Mouse (Mus musculus) heart, postnatal 0 days (tissue): ENCODE measurements around the gene Ankrd44. TPM values are rescaled to one million over a fixed set of nuclear protein-coding genes. Genes with fewer than 3 reads are reported as not detected.

Experiments
- ATAC-seq: fragments of 200-750 bp; cut with Nextera tagmentation; 2 replicates; pipeline ENCODE4 v1.8.0; 2017; ENCODE audit warnings: low read depth, moderate number of reproducible peaks, moderate library complexity; ENCODE audit not compliant: insufficient read depth
- DNase-seq: peaks from one replicate; pipeline ENCODE4 v3.0.0-alpha.2; 2016; ENCODE audit warnings: low spot score
- H3K27ac ChIP-seq: fragments of 300-500 bp; sonication (generic); 2 replicates; pipeline ENCODE4 v1.5.1; 2014; ENCODE audit warnings: low read depth, mild to moderate bottlenecking
- H3K27me3 ChIP-seq: fragments of 300-500 bp; sonication (generic); 2 replicates; pipeline ENCODE4 v1.6.1; 2014; ENCODE audit warnings: low read length, mixed read lengths; ENCODE audit not compliant: control insufficient read depth, insufficient read depth
- H3K36me3 ChIP-seq: fragments of 300-500 bp; sonication (generic); replicated peaks from 2 replicates; pipeline ENCODE4 v1.6.1; 2014; ENCODE audit warnings: low read length, mixed read lengths; ENCODE audit not compliant: control insufficient read depth, insufficient read depth
- H3K4me1 ChIP-seq: fragments of 300-500 bp; sonication (generic); 2 replicates; pipeline ENCODE4 v1.6.1; 2014; ENCODE audit warnings: antibody characterized with exemption; ENCODE audit not compliant: control insufficient read depth, insufficient read depth
- H3K4me2 ChIP-seq: fragments of 300-500 bp; sonication (generic); 2 replicates; pipeline ENCODE4 v1.6.1; 2014; ENCODE audit warnings: low read depth, mild to moderate bottlenecking, low read length, moderate library complexity
- H3K4me3 ChIP-seq: fragments of 300-500 bp; sonication (generic); 2 replicates; pipeline ENCODE4 v1.5.1; 2014; ENCODE audit warnings: low read depth, low read length
- H3K9ac ChIP-seq: fragments of 300-500 bp; sonication (generic); replicated peaks from 2 replicates; pipeline ENCODE4 v1.6.1; 2014; ENCODE audit warnings: low read depth, low read length, mixed read lengths
- H3K9me3 ChIP-seq: fragments of 300-500 bp; sonication (generic); replicated peaks from 2 replicates; pipeline ENCODE4 v1.6.1; 2016; ENCODE audit warnings: low read length; ENCODE audit not compliant: control insufficient read depth
- CTCF ChIP-seq: IDR thresholded peaks from 2 replicates; pipeline ENCODE4 v1.5.1; 2016; ENCODE audit warnings: antibody characterized with exemption, control low read depth, low read depth
- EP300 ChIP-seq: IDR thresholded peaks from 2 replicates; pipeline ENCODE4 v1.6.1; 2016; ENCODE audit warnings: antibody characterized with exemption, low read depth
- WGBS: fragments of 180-500 bp; shearing (Covaris S2); extraction: QIAGEN DNeasy Blood & Tissue Kit; methylation state at CpG from one replicate; pipeline ENCODE4 v1.1.7; 2014; 5-methylcytosine and 5-hydroxymethylcytosine counted together
- polyA plus RNA-seq: library from polyadenylated mRNA; unstranded; fragments of >200 nt; fragmentation: Nextera tagmentation; extraction: Ambion mirVana; gene quantifications from 2 replicates; pipeline ENCODE4 v1.2.1, GENCODE M21; 2015
- total RNA-seq: library from RNA; depleted of rRNA; stranded (reverse); fragments of >200 nt; gene quantifications from 2 replicates; pipeline ENCODE4 v1.2.3, GENCODE M21; 2014; ENCODE audit warnings: low replicate concordance

The Ankrd44 gene
- total and polyA plus RNA-seq, 2 experiments from 2014 or later, result 3.3 to 9.6 TPM

DNA sequence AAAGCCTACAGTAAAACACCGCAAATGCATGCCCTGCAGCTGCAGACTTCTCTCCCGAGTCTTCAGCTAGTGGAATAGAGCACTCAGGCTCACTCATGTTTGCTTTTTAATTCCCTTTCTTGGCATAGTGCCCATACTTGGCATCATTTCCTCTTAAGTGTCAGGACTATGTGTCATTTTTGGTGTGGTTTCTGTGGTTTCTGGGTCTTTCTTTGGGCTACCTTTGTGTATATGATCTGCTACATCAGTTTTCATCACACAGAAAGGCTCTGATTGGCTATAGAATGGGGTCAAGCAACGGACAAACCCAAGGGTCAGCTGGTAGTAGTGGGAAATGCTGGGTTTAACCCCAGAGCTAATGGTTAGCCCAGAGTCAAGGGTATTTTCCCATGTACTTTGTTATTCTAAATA, 278.8 kb downstream of the Ankrd44 start:
- ATAC-seq, result no peak
- H3K4me1 ChIP-seq, result no peaks in the 10 kb centered on the region
- no peak overlapping the region for H3K27ac ChIP-seq
- H3K27me3 ChIP-seq, result no peaks in the 10 kb centered on the region
- no peak overlapping the region for H3K9ac ChIP-seq
- TF ChIP-seq CTCF, result no peak
- no peak for TF ChIP-seq EP300
- 0 out of 2 replicates have a peak, but pooled peaks cover 4% of the 10 kb centered on the region for H3K36me3 ChIP-seq
- 61% methylated on average over 3 of the region's 3 CpGs for WGBS
- no peak for DNase-seq
- H3K9me3 ChIP-seq, result no peaks in the 10 kb centered on the region
- no peak overlapping the region for H3K4me2 ChIP-seq
- H3K4me3 ChIP-seq, result no peak overlapping the region

- WGBS, result 31% methylated on average over 5 of the region's 5 CpGs
- DNase-seq (no peak), ATAC-seq (no peak)
- Histone ChIP-seq H3K9ac (no peak overlapping the region), H3K4me2 (no peak overlapping the region), H3K36me3 (no peaks in the 10 kb centered on the region), H3K9me3 (no peaks in the 10 kb centered on the region), H3K4me1 (0 out of 2 replicates have a peak, but pooled peaks cover 5% of the 10 kb centered on the region), H3K4me3 (no peak overlapping the region), H3K27ac (no peak overlapping the region), H3K27me3 (no peaks in the 10 kb centered on the region)
- no peak for TF ChIP-seq EP300
- TF ChIP-seq CTCF, result no peak
These were observed 285.9 kb downstream of the Ankrd44 start for GRCm38 (mm10) chr1:54640184-54640795.

DNA sequence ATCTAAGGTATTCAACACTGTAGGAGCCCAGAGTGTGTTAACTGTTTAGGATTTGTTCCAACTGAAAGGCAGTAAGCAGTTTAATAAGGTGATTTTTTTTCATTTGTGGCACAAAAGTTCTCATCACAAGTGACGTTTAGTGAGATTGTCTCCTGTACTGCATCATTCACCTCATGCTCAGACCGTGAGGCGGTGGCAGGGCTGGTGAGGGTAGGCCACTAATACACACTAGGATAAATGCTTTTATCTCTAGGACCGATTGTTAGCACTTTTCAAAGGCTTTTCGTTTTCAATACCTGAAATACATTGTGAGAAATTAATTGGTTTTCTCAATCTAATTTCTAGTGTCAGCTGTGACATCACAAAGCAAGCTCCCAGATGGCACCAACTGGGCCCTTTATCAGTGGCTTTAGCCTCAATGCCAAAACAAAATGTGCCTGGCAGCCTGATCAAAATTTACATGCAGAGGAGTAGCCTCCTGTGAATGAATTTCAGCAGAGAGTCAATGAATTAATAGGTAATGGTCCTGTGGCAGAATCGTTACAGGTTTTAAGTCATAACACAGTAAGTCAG, 286.6 kb downstream of the Ankrd44 start:
- DNase-seq (no peak), ATAC-seq (no peak)
- Histone ChIP-seq H3K9ac (no peak overlapping the region), H3K27ac (no peak overlapping the region), H3K4me1 (0 out of 2 replicates have a peak, but pooled peaks cover 5% of the 10 kb centered on the region), H3K4me2 (no peak overlapping the region), H3K36me3 (no peaks in the 10 kb centered on the region), H3K4me3 (no peak overlapping the region), H3K27me3 (no peaks in the 10 kb centered on the region), H3K9me3 (no peaks in the 10 kb centered on the region)
- WGBS, result 72% methylated on average over 6 of the region's 6 CpGs
- TF ChIP-seq CTCF, result no peak
- TF ChIP-seq EP300, result no peak

- Histone ChIP-seq H3K27me3 (no peaks in the 10 kb centered on the region), H3K27ac (no peak overlapping the region), H3K4me2 (no peak overlapping the region), H3K4me3 (no peak overlapping the region), H3K4me1 (0 out of 2 replicates have a peak, but pooled peaks cover 5% of the 10 kb centered on the region), H3K9me3 (no peaks in the 10 kb centered on the region), H3K36me3 (no peaks in the 10 kb centered on the region), H3K9ac (no peak overlapping the region)
- no peak for ATAC-seq
- 98% methylated on average over 2 of the region's 2 CpGs for WGBS
- DNase-seq, result no peak
- TF ChIP-seq EP300 (no peak), CTCF (no peak; the same call in 1 of the 2 replicates)
These were observed 287.1 kb downstream of the Ankrd44 start for GRCm38 (mm10) chr1:54639076-54639475.

DNA sequence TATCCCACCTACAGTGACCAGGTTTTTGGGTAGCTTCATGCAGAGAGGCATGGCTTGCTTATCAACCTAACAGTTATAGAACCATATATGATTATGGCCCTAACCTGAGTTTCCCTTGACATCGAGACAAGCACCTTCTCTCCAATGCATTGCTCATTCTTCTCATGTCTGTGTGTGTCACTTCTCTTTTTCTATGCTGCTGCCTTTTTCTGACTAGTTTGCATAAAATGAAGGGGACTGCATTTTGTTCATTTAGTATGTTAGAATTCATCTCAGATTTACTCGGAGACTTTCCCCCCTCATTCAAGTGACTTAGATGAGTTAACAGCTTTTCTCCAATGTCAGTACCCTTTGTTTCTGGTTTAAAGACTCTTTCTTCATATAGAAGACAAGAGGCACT, 288.8 kb downstream of the Ankrd44 start:
- DNase-seq (no peak), ATAC-seq (no peak)
- no peak overlapping the region for H3K4me3 ChIP-seq
- H3K9ac ChIP-seq, result no peak overlapping the region
- H3K27me3 ChIP-seq, result no peaks in the 10 kb centered on the region
- H3K36me3 ChIP-seq, result no peaks in the 10 kb centered on the region
- TF ChIP-seq CTCF, result no peak
- no peak for TF ChIP-seq EP300
- no peak overlapping the region for H3K4me2 ChIP-seq
- H3K27ac ChIP-seq, result no peak overlapping the region
- WGBS, result 73% methylated on average over 2 of the region's 2 CpGs
- 0 out of 2 replicates have a peak, but pooled peaks cover 5% of the 10 kb centered on the region for H3K4me1 ChIP-seq
- no peaks in the 10 kb centered on the region for H3K9me3 ChIP-seq

GRCm38 (mm10) chr1:54629106-54629505, 297.1 kb downstream of the Ankrd44 start:
- no peak overlapping the region for H3K4me3 ChIP-seq
- H3K9me3 ChIP-seq, result no peaks in the 10 kb centered on the region
- no peak for DNase-seq
- no peak overlapping the region for H3K9ac ChIP-seq
- no peak for TF ChIP-seq EP300
- no peak for TF ChIP-seq CTCF
- no peak for ATAC-seq
- H3K4me1 ChIP-seq, result no peaks in the 10 kb centered on the region
- H3K27me3 ChIP-seq, result no peaks in the 10 kb centered on the region
- H3K36me3 ChIP-seq, result no peaks in the 10 kb centered on the region
- H3K4me2 ChIP-seq, result no peak overlapping the region
- no peak overlapping the region for H3K27ac ChIP-seq
- 59% methylated on average over 1 of the region's 1 CpGs for WGBS
